Mouse (Mus musculus) heart, embryonic 11.5 days (tissue): ENCODE data around the gene Aipl1. TPM values are rescaled to one million over a fixed set of nuclear protein-coding genes. Genes with fewer than 3 reads are reported as not detected.

ENCODE experiments used
- ATAC-seq: fragments of 200-750 bp; cut with Nextera tagmentation; replicated peaks from 2 replicates; pipeline ENCODE4 v1.8.0; 2017; ENCODE audit warnings: moderate library complexity; ENCODE audit not compliant: insufficient number of reproducible peaks, low FRiP score, low TSS enrichment
- H3K27ac ChIP-seq: fragments of 300-500 bp; sonication (generic); 2 replicates; pipeline ENCODE4 v1.5.1; 2014; ENCODE audit warnings: mild to moderate bottlenecking, low read depth, low read length
- H3K27me3 ChIP-seq: fragments of 300-500 bp; sonication (generic); 2 replicates; pipeline ENCODE4 v1.6.1; 2014; ENCODE audit warnings: mild to moderate bottlenecking, low read length, mixed read lengths; ENCODE audit not compliant: control insufficient read depth, insufficient read depth
- H3K36me3 ChIP-seq: fragments of 300-500 bp; sonication (generic); 2 replicates; pipeline ENCODE4 v1.6.1; 2014; ENCODE audit warnings: mild to moderate bottlenecking, low read length, moderate library complexity, mixed read lengths; ENCODE audit not compliant: control insufficient read depth, insufficient read depth
- H3K4me1 ChIP-seq: fragments of 300-500 bp; sonication (generic); 2 replicates; pipeline ENCODE4 v1.6.1; 2014; ENCODE audit warnings: low read length; ENCODE audit not compliant: control insufficient read depth, insufficient read depth
- H3K4me2 ChIP-seq: fragments of 300-500 bp; sonication (generic); 2 replicates; pipeline ENCODE4 v1.6.1; 2014; ENCODE audit warnings: mild to moderate bottlenecking, moderate library complexity
- H3K4me3 ChIP-seq: fragments of 300-500 bp; sonication (generic); 2 replicates; pipeline ENCODE4 v1.5.1; 2014; ENCODE audit warnings: low read depth, low read length
- H3K9ac ChIP-seq: fragments of 300-500 bp; sonication (generic); 2 replicates; pipeline ENCODE4 v1.6.1; 2014; ENCODE audit warnings: mild to moderate bottlenecking, low read depth, low read length, moderate library complexity
- H3K9me3 ChIP-seq: fragments of 300-500 bp; sonication (generic); replicated peaks from 2 replicates; pipeline ENCODE4 v1.6.1; 2016; ENCODE audit warnings: low read length; ENCODE audit not compliant: control insufficient read depth
- whole genome bisulfite sequencing: fragments of 180-500 bp; shearing (Covaris S2); extraction: QIAGEN DNeasy Blood & Tissue Kit; methylation state at CpG from one replicate; pipeline ENCODE4 v1.1.7; 2014; ENCODE audit not compliant: insufficient replicate concordance; 5-methylcytosine and 5-hydroxymethylcytosine counted together
- polyA plus RNA-seq: library from polyadenylated mRNA; unstranded; fragments of >200 nt; fragmentation: Nextera tagmentation; extraction: Ambion mirVana; gene quantifications from 2 replicates; pipeline ENCODE4 v1.2.1, GENCODE M21; 2014

The Aipl1 gene
- polyA plus RNA-seq, 1 experiment from 2014 or later: 0.34 TPM

- 83% methylated on average over 3 of the region's 3 CpGs for WGBS
- no peaks in the 10 kb centered on the region for H3K9me3 ChIP-seq
- no peak for ATAC-seq
- H3K4me1 ChIP-seq: peaks cover 33% of the 10 kb centered on the region
- H3K4me3 ChIP-seq: no peak overlapping the region
- H3K4me2 ChIP-seq: peak overlapping the region; percentile 89
- H3K27ac ChIP-seq: no peak overlapping the region
- H3K9ac ChIP-seq: no peak overlapping the region
- peaks cover 5% of the 10 kb centered on the region for H3K36me3 ChIP-seq
- H3K27me3 ChIP-seq: no peaks in the 10 kb centered on the region; the same call in 1 of the 2 replicates
Observed at GRCm38 (mm10) chr11:72044231-72044630, 6.9 kb upstream of the Aipl1 start.

DNA sequence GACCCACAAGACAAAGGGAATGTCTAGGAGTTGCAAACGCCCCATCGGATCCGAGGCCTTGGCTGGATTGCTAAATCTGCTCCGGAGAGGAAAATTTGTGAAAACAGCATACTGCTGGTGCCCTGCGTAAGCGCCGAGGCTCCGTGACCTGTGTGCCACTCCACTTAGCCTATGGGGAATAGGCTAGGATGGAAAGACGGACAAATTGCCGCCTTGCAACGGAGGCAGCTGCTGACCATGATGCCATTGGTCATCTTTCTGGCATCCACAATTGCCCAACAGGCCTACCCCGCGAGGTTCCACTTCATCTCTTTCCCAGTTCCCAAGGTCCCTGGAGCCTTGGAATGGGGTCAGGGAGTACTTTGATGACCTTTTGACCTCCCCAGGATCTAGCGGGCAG, 5.3 kb upstream of the Aipl1 start:
- H3K27ac ChIP-seq: no peak overlapping the region
- peak overlapping the region; percentile 76 for H3K4me3 ChIP-seq
- peak overlapping the region; percentile 89 for H3K4me2 ChIP-seq
- H3K9ac ChIP-seq: peak overlapping the region; percentile 76
- ATAC-seq: 0 out of 2 replicates have a peak, but pooled peaks have one; percentile 2
- WGBS: under 1% methylated on average over 14 of the region's 14 CpGs
- H3K27me3 ChIP-seq: no peaks in the 10 kb centered on the region
- H3K36me3 ChIP-seq: peaks cover 5% of the 10 kb centered on the region
- H3K9me3 ChIP-seq: no peaks in the 10 kb centered on the region
- H3K4me1 ChIP-seq: peaks cover 36% of the 10 kb centered on the region

- Histone ChIP-seq H3K36me3 (peaks cover 5% of the 10 kb centered on the region), H3K4me1 (peaks cover 36% of the 10 kb centered on the region), H3K4me2 (peak within 1 kb of the TSS; percentile 89), H3K27me3 (0 out of 2 replicates have a peak, but pooled peaks cover 5% of the 10 kb centered on the region), H3K9me3 (no peaks in the 10 kb centered on the region), H3K27ac (peak within 1 kb of the TSS; percentile 47), H3K4me3 (peak within 1 kb of the TSS; percentile 76), H3K9ac (peak within 1 kb of the TSS; percentile 76)
- WGBS: under 1% methylated on average over 52 of the region's 52 CpGs
- peak; percentile 81 for ATAC-seq
Observed at GRCm38 (mm10) chr11:72041768-72042607, 4.7 kb upstream of the Aipl1 start, which contains the start of gene Pimreg. Gene Pimreg (plus strand): TSS chr11:72042032.

DNA sequence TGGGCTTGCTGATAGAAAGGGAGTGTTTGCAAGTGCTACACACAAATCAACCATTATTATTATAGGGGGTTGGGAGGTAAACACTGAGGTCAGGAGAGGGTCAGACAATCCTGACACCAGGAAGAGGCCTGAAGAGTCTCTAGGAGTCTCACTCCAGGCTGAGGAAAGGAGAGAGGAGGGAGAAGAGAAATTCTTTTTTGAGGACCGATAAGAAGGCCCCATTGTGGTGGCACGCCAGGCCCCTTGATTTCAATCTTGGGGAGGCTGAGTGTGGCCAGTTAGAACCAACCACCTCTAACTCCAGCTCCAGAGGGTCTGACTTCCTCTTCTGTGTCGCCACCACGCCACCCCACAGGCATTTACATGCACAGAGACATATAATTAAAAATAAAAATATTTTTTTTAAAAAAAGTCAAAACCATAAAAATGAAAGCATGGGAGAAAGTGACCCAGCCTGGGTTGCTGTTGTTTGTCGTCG, 4.0 kb upstream of the Aipl1 start:
- Histone ChIP-seq H3K4me3 (peak overlapping the region; percentile 76), H3K9ac (peak overlapping the region; percentile 76; the same call in 1 of the 2 replicates), H3K27ac (peak overlapping the region; percentile 47), H3K4me2 (peak overlapping the region; percentile 89), H3K36me3 (peaks cover 3% of the 10 kb centered on the region; the same call in 1 of the 2 replicates), H3K9me3 (no peaks in the 10 kb centered on the region), H3K27me3 (0 out of 2 replicates have a peak, but pooled peaks cover 8% of the 10 kb centered on the region), H3K4me1 (peaks cover 36% of the 10 kb centered on the region)
- ATAC-seq: no peak
- 10% methylated on average over 6 of the region's 6 CpGs for WGBS

DNA sequence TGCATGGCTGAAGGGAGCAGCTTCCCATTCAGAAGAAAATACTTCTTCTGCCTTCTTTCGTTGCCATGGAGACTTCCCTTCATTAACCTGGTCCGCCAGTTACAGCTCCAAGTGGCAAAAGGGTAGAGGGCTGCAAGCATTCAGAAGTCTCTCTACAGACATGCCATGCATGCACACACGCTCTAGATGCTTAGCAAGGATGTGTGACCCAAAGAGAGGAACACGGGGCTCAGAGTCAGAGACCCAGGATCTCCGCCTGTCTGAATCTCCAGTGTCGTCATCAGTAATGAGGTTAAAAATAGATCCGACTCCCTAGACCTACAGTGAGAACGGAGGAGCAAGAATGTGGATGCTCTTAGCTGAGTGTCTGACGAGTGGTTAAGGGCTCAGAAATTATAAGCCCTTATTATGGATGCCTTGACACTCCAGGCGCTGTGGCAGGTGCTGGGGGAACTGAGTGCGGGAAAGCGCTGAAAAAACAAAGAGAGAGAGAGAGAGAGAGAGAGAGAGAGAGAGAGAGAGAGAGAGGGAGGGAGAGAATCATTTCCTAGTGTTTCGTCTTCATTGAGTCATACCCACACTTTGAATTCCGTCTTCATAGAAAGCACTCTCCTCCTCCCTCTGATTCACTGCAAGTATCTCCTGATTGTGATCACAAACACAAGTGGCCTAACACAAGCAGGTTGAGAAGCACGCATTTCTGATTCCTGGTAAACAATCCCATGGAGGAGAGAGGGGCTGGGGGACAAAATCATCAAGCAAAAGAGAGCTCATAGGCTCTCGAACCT, 2.5 kb upstream of the Aipl1 start:
- ATAC-seq: no peak
- Histone ChIP-seq H3K4me2 (peak overlapping the region; percentile 50), H3K4me3 (no peak overlapping the region), H3K27ac (no peak overlapping the region), H3K36me3 (no peaks in the 10 kb centered on the region), H3K4me1 (peaks cover 40% of the 10 kb centered on the region), H3K27me3 (0 out of 2 replicates have a peak, but pooled peaks cover 8% of the 10 kb centered on the region), H3K9ac (no peak overlapping the region; the same call in 1 of the 2 replicates), H3K9me3 (no peaks in the 10 kb centered on the region)
- WGBS: 31% methylated on average over 16 of the region's 16 CpGs

GRCm38 (mm10) chr11:72037996-72038395, 687 bp upstream of the Aipl1 start:
- no peaks in the 10 kb centered on the region for H3K9me3 ChIP-seq
- 2% methylated on average over 4 of the region's 4 CpGs for WGBS
- H3K9ac ChIP-seq: no peak overlapping the region
- H3K4me2 ChIP-seq: no peak overlapping the region
- H3K36me3 ChIP-seq: no peaks in the 10 kb centered on the region
- no peak overlapping the region for H3K27ac ChIP-seq
- ATAC-seq: no peak
- H3K4me1 ChIP-seq: peaks cover 28% of the 10 kb centered on the region
- 0 out of 2 replicates have a peak, but pooled peaks cover 8% of the 10 kb centered on the region for H3K27me3 ChIP-seq
- no peak overlapping the region for H3K4me3 ChIP-seq

DNA sequence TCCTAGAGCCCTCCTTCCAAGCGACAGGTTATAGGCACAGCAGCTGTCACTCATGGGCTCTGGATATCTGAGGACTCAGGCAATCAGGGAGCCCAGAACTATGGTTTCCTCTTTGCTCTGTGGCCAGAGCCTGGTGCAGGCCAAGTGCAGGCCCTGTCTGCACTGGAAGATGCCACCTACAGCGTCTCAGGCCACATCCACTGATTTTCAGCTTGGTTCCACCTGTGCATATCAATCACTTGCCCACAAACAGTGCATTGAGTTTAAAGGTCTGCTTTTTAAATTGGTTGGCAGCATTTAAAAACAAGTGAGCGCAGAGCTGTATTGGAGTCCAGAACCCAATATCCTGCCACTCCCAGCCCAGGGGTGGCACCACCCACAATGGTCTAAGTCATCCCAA, 4.7 kb downstream of the Aipl1 start:
- no peaks in the 10 kb centered on the region for H3K9me3 ChIP-seq
- H3K4me3 ChIP-seq: no peak overlapping the region
- peaks cover 11% of the 10 kb centered on the region for H3K4me1 ChIP-seq
- WGBS: 87% methylated on average over 3 of the region's 3 CpGs
- no peak overlapping the region for H3K4me2 ChIP-seq
- ATAC-seq: no peak
- no peak overlapping the region for H3K9ac ChIP-seq
- no peak overlapping the region for H3K27ac ChIP-seq
- peaks cover 26% of the 10 kb centered on the region for H3K27me3 ChIP-seq
- H3K36me3 ChIP-seq: no peaks in the 10 kb centered on the region

DNA sequence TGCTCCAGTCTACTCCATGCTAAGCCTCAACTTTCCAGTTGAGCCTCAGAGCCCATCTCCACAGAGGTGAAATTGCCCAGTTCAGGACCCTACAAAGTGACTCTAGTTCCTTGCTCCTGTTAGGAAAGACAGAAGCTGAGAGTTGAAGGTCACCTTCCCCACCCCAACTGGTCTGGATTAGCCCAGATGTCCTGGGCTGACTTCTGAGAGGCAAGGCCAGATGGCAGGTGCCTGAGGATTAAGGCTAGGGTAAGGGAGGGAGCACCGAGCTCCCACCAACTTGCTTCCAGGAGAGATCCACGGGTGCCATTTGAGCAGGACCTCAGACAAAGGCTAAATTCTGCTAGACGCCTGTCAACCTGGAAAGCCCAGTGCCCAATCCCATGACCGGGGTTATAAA, 5.2 kb downstream of the Aipl1 start:
- H3K9me3 ChIP-seq: no peaks in the 10 kb centered on the region
- H3K4me1 ChIP-seq: peaks cover 11% of the 10 kb centered on the region
- WGBS: 62% methylated on average over 4 of the region's 4 CpGs
- no peak overlapping the region for H3K4me3 ChIP-seq
- H3K36me3 ChIP-seq: no peaks in the 10 kb centered on the region
- H3K9ac ChIP-seq: no peak overlapping the region
- no peak for ATAC-seq
- H3K4me2 ChIP-seq: no peak overlapping the region
- H3K27ac ChIP-seq: no peak overlapping the region
- H3K27me3 ChIP-seq: peaks cover 23% of the 10 kb centered on the region
